Mouse (Mus musculus): ENCODE results near the gene Pltp.
"Not testable (repeated sequence)": the region's sequence is repeated elsewhere in the genome, so short reads cannot be mapped to it uniquely, and the experiment has no call there.

Gene Pltp

GRCm38 (mm10) chr2:164879228-164879567 lies 21.7 kb upstream of the Pltp start, which contains the start of gene Pcif1:
TSS of gene Pcif1 (plus strand) at chr2:164879304.
- DNase-seq (ENCODE audit: low spot score in 2 of 2), result peak; percentile 88 to 89

- DNase-seq (ENCODE audit: low spot score in 2 of 2), result peak; percentile 40 to 53
Measured at GRCm38 (mm10) chr2:164878509-164879227, 21.2 kb upstream of the Pltp start.

GRCm38 (mm10) chr2:164877376-164878215 lies 20.1 kb upstream of the Pltp start:
- not testable (repeated sequence) for DNase-seq (ENCODE audit: low spot score in 2 of 2)

GRCm38 (mm10) chr2:164875648-164876047 lies 18.1 kb upstream of the Pltp start:
- DNase-seq (ENCODE audit: low spot score in 2 of 2), result not testable (repeated sequence)

GRCm38 (mm10) chr2:164874239-164874769 lies 16.8 kb upstream of the Pltp start:
- no peak for DNase-seq (ENCODE audit: low spot score in 2 of 2)

- DNase-seq (ENCODE audit: low spot score in 2 of 2), result no peak
Measured at GRCm38 (mm10) chr2:164873621-164874020, 16.1 kb upstream of the Pltp start.

GRCm38 (mm10) chr2:164871602-164872303 lies 14.2 kb upstream of the Pltp start:
- DNase-seq (ENCODE audit: low spot score in 2 of 2), result no peak

GRCm38 (mm10) chr2:164868491-164868890 lies 11.0 kb upstream of the Pltp start:
- DNase-seq (ENCODE audit: low spot score in 2 of 2), result no peak

- DNase-seq (ENCODE audit: low spot score in 2 of 2), result no peak
Measured at GRCm38 (mm10) chr2:164867566-164867965, 10.1 kb upstream of the Pltp start.

- peak in 1 of 2 experiments; percentile 60 for DNase-seq (ENCODE audit: low spot score in 2 of 2)
Measured at GRCm38 (mm10) chr2:164866741-164867551, 9.4 kb upstream of the Pltp start.

- no peak for DNase-seq (ENCODE audit: low spot score in 2 of 2)
Measured at GRCm38 (mm10) chr2:164864593-164864992, 7.1 kb upstream of the Pltp start.

GRCm38 (mm10) chr2:164863411-164863810 lies 5.9 kb upstream of the Pltp start:
- not testable (repeated sequence) for DNase-seq (ENCODE audit: low spot score in 2 of 2)

GRCm38 (mm10) chr2:164862179-164862861 lies 4.8 kb upstream of the Pltp start:
- peak in 1 of 2 experiments; percentile 59 for DNase-seq (ENCODE audit: low spot score in 2 of 2)

GRCm38 (mm10) chr2:164861094-164861493 lies 3.6 kb upstream of the Pltp start:
- DNase-seq (ENCODE audit: low spot score in 2 of 2), result no peak

GRCm38 (mm10) chr2:164859640-164860432 lies 2.3 kb upstream of the Pltp start:
- DNase-seq (ENCODE audit: low spot score in 2 of 2), result no peak

GRCm38 (mm10) chr2:164859155-164859554 lies 1.6 kb upstream of the Pltp start:
- no peak for DNase-seq (ENCODE audit: low spot score in 2 of 2)

- DNase-seq (ENCODE audit: low spot score in 2 of 2), result no peak
Measured at GRCm38 (mm10) chr2:164857842-164858553, 487 bp upstream of the Pltp start.

GRCm38 (mm10) chr2:164856309-164857100 lies 1.0 kb downstream of the Pltp start:
- no peak for DNase-seq (ENCODE audit: low spot score in 2 of 2)
